ENCODE assay signal across 22 mouse cellular contexts in the genomic region with DNA sequence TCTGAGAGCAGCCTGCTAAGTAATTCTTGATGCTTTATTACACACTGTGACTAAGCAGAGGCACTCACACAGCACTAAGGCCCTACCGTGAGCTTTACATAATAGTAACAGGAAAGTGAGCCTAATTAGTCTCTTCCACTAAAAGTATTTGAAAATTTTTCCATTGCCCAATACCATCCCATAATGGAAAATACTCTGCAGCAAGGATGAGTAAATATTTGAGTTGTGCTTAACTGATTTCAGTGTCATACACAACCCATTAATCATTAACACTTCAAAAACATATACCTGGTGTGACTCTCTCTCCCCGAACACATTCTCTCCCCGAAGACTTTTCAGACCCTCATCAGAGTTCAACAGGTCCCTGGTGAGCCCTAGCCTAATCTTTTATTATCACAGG.
A peak's percentile ranks its signal among the peaks of the same experiment; 100 is the strongest.
DNase-seq lines count a peak whose midpoint lies in the region; ATAC-seq and TF ChIP-seq lines count a peak whose summit lies in the region.
"Had no signal": no experiment of that assay in that cellular context is flagged by ENCODE, and none has a peak within 500 bp of the region (broad histone marks: within the 10 kb centered on the region; RNA-seq: fewer than 3 reads in every experiment).

No protein-coding gene starts in this region.

- H3K4me1 ChIP-seq in lung, embryonic 14.5 days (ENCODE audit: insufficient read depth), result peaks cover 10% of the 10 kb centered on the region
- H3K4me1 ChIP-seq in intestine, embryonic 14.5 days (replicated peaks; ENCODE audit: control insufficient read depth, insufficient read depth, low read length), result peaks cover 7% of the 10 kb centered on the region; the same call in 1 of the 2 replicates
- H3K4me1 ChIP-seq in liver, embryonic 13.5 days (replicated peaks), result no peaks in the 10 kb centered on the region
- H3K4me1 ChIP-seq in stomach, embryonic 15.5 days, result 0 out of 2 replicates have a peak, but pooled peaks cover 5% of the 10 kb centered on the region
- H3K4me1 ChIP-seq in kidney, embryonic 16.5 days (ENCODE audit: insufficient read depth, low read length), result peaks cover 2% of the 10 kb centered on the region; the same call in 1 of the 2 replicates
- H3K4me1 ChIP-seq: hindbrain, embryonic 13.5 days; limb, embryonic 12.5 days; midbrain, embryonic 12.5 days; neural tube, embryonic 12.5 days had no signal

- H3K27me3 ChIP-seq in lung, embryonic 14.5 days (ENCODE audit: insufficient read depth, low read length), result no peaks in the 10 kb centered on the region
- H3K27me3 ChIP-seq in intestine, embryonic 14.5 days (replicated peaks; ENCODE audit: control insufficient read depth, insufficient read depth, low read length), result no peaks in the 10 kb centered on the region
- H3K27me3 ChIP-seq in liver, embryonic 13.5 days, result no peaks in the 10 kb centered on the region
- no peaks in the 10 kb centered on the region for H3K27me3 ChIP-seq in stomach, embryonic 15.5 days (replicated peaks)
- no peaks in the 10 kb centered on the region for H3K27me3 ChIP-seq in kidney, embryonic 16.5 days (ENCODE audit: insufficient read depth, low read length)
- H3K27me3 ChIP-seq: heart, embryonic 13.5 days; hindbrain, embryonic 13.5 days; limb, embryonic 12.5 days; midbrain, embryonic 12.5 days; neural tube, embryonic 12.5 days had no signal

- peak; percentile 81 for ATAC-seq in lung, embryonic 14.5 days (ENCODE audit: insufficient read depth)
- peak; percentile 83 for ATAC-seq in intestine, embryonic 14.5 days (replicated peaks; ENCODE audit: low FRiP score, low TSS enrichment, low read depth)
- ATAC-seq in liver, embryonic 13.5 days (ENCODE audit: low read depth), result peak; percentile 73
- ATAC-seq in stomach, embryonic 15.5 days (ENCODE audit: insufficient read depth, low FRiP score, low read depth), result peak; percentile 90
- no peak for ATAC-seq in kidney, embryonic 16.5 days (ENCODE audit: low FRiP score, low TSS enrichment)
- no peak for ATAC-seq in frontal cortex, adult (ENCODE audit: low TSS enrichment)
- ATAC-seq: CD4-positive, CD25-positive, alpha-beta regulatory T cell, adult 4 months had no signal

- H3K4me2 ChIP-seq in lung, embryonic 14.5 days, result no peak overlapping the region
- no peak overlapping the region for H3K4me2 ChIP-seq in intestine, embryonic 14.5 days (ENCODE audit: low read length)
- H3K4me2 ChIP-seq in liver, embryonic 13.5 days, result no peak overlapping the region
- H3K4me2 ChIP-seq in stomach, embryonic 15.5 days, result no peak overlapping the region
- no peak overlapping the region for H3K4me2 ChIP-seq in kidney, embryonic 16.5 days (replicated peaks; ENCODE audit: low read depth, low read length)
- H3K4me2 ChIP-seq: heart, embryonic 13.5 days; hindbrain, embryonic 13.5 days; limb, embryonic 12.5 days; midbrain, embryonic 12.5 days; neural tube, embryonic 12.5 days had no signal

- H3K27ac ChIP-seq in lung, embryonic 14.5 days (ENCODE audit: low read depth), result peak overlapping the region; percentile 75
- H3K27ac ChIP-seq in intestine, embryonic 14.5 days (ENCODE audit: low read depth), result no peak overlapping the region
- peak overlapping the region; percentile 50 for H3K27ac ChIP-seq in liver, embryonic 13.5 days
- H3K27ac ChIP-seq in stomach, embryonic 15.5 days, result peak overlapping the region; percentile 74; the same call in 1 of the 2 replicates
- H3K27ac ChIP-seq in kidney, embryonic 16.5 days (ENCODE audit: low read length), result no peak overlapping the region
- H3K27ac ChIP-seq: heart, embryonic 13.5 days; hindbrain, embryonic 13.5 days; limb, embryonic 12.5 days; midbrain, embryonic 12.5 days; neural tube, embryonic 12.5 days had no signal

- WGBS in lung, embryonic 14.5 days, result 42% methylated on average over 3 of the region's 3 CpGs
- WGBS in intestine, embryonic 14.5 days, result 48% methylated on average over 3 of the region's 3 CpGs
- 51% methylated on average over 3 of the region's 3 CpGs for WGBS in liver, embryonic 13.5 days (ENCODE audit: insufficient replicate concordance)
- WGBS in stomach, embryonic 15.5 days, result 44% methylated on average over 3 of the region's 3 CpGs
- WGBS in kidney, embryonic 16.5 days, result 59% methylated on average over 3 of the region's 3 CpGs

- H3K9me3 ChIP-seq in lung, embryonic 14.5 days (ENCODE audit: low read depth, low read length), result no peaks in the 10 kb centered on the region
- no peaks in the 10 kb centered on the region for H3K9me3 ChIP-seq in intestine, embryonic 14.5 days (ENCODE audit: control insufficient read depth, low read length)
- no peaks in the 10 kb centered on the region for H3K9me3 ChIP-seq in liver, embryonic 13.5 days (replicated peaks)
- H3K9me3 ChIP-seq in stomach, embryonic 15.5 days, result no peaks in the 10 kb centered on the region
- no peaks in the 10 kb centered on the region for H3K9me3 ChIP-seq in kidney, embryonic 16.5 days (ENCODE audit: low read length)
- H3K9me3 ChIP-seq: heart, embryonic 13.5 days; hindbrain, embryonic 13.5 days; limb, embryonic 12.5 days; midbrain, embryonic 12.5 days; neural tube, embryonic 12.5 days had no signal

- no peak overlapping the region for H3K9ac ChIP-seq in lung, embryonic 14.5 days
- H3K9ac ChIP-seq in intestine, embryonic 14.5 days (ENCODE audit: low read length), result no peak overlapping the region
- no peak overlapping the region for H3K9ac ChIP-seq in liver, embryonic 13.5 days
- no peak overlapping the region for H3K9ac ChIP-seq in stomach, embryonic 15.5 days
- H3K9ac ChIP-seq in kidney, embryonic 16.5 days (replicated peaks; ENCODE audit: low read length), result no peak overlapping the region
- H3K9ac ChIP-seq: heart, embryonic 13.5 days; hindbrain, embryonic 13.5 days; limb, embryonic 12.5 days; midbrain, embryonic 12.5 days; neural tube, embryonic 12.5 days had no signal

- DNase-seq in lung, embryonic 14.5 days, result no peak
- DNase-seq in lung, adult 18-20 months, result no peak
- no peak for DNase-seq in intestine, embryonic 14.5 days (ENCODE audit: low spot score)
- no peak for DNase-seq in liver, embryonic 13.5 days
- no peak for DNase-seq in gastrocnemius, postnatal 25 days
- DNase-seq: adrenal gland, postnatal 14 days; cerebellum, adult 11 months; cerebellum, postnatal 14 days; kidney, adult 11 months; kidney, postnatal 10 days; right cerebral cortex, adult 18-20 months; thymus, adult 18-20 months; thymus, postnatal 4 days had no signal

- no peak for TF ChIP-seq CTCF in lung, embryonic 14.5 days (IDR thresholded peaks at IDR 0.05; ENCODE audit: low read depth)

- no peak overlapping the region for H3K4me3 ChIP-seq in lung, embryonic 14.5 days (ENCODE audit: low read depth, low read length)
- no peak overlapping the region for H3K4me3 ChIP-seq in intestine, embryonic 14.5 days (ENCODE audit: low read depth, low read length)
- no peak overlapping the region for H3K4me3 ChIP-seq in liver, embryonic 13.5 days (replicated peaks)
- H3K4me3 ChIP-seq in stomach, embryonic 15.5 days (replicated peaks), result no peak overlapping the region
- H3K4me3 ChIP-seq in kidney, embryonic 16.5 days (ENCODE audit: low read length), result no peak overlapping the region
- H3K4me3 ChIP-seq: heart, embryonic 13.5 days; hindbrain, embryonic 13.5 days; limb, embryonic 12.5 days; midbrain, embryonic 12.5 days; neural tube, embryonic 12.5 days had no signal

- H3K36me3 ChIP-seq in lung, embryonic 14.5 days (ENCODE audit: insufficient read depth), result no peaks in the 10 kb centered on the region
- no peaks in the 10 kb centered on the region for H3K36me3 ChIP-seq in intestine, embryonic 14.5 days (ENCODE audit: control insufficient read depth, insufficient read depth, low read length)
- H3K36me3 ChIP-seq in liver, embryonic 13.5 days, result no peaks in the 10 kb centered on the region
- no peaks in the 10 kb centered on the region for H3K36me3 ChIP-seq in stomach, embryonic 15.5 days
- H3K36me3 ChIP-seq in kidney, embryonic 16.5 days (ENCODE audit: insufficient read depth, low read length), result no peaks in the 10 kb centered on the region
- H3K36me3 ChIP-seq: heart, embryonic 13.5 days; hindbrain, embryonic 13.5 days; limb, embryonic 12.5 days; midbrain, embryonic 12.5 days; neural tube, embryonic 12.5 days had no signal

Comparison
In these comparisons a context has a peak if more than half of its experiments do, and no peak if none do; other contexts are left out.
1. ATAC-seq: peak in lung, embryonic 14.5 days (single experiment), intestine, embryonic 14.5 days (single experiment), liver, embryonic 13.5 days (single experiment) and stomach, embryonic 15.5 days (single experiment); none in kidney, embryonic 16.5 days (single experiment) and frontal cortex, adult (single experiment).
2. H3K27ac ChIP-seq: peak in lung, embryonic 14.5 days (single experiment), liver, embryonic 13.5 days (single experiment) and stomach, embryonic 15.5 days (single experiment); none in intestine, embryonic 14.5 days (single experiment) and kidney, embryonic 16.5 days (single experiment).